Mouse (Mus musculus): Measurements from ENCODE around the gene Babam2. TPM values are rescaled to one million over a fixed set of nuclear protein-coding genes. Genes with fewer than 3 reads are reported as not detected.

Babam2 gene
- total RNA-seq, 2 experiments from 2014 or later: 34.1 to 35.9 TPM

GRCm38 (mm10) chr5:31709389-31709788, 11.9 kb downstream of the Babam2 start:
- peak in 1 of 2 experiments; percentile 11 for DNase-seq
- intact Hi-C loops (cut with DNase I): no loop called here

DNA sequence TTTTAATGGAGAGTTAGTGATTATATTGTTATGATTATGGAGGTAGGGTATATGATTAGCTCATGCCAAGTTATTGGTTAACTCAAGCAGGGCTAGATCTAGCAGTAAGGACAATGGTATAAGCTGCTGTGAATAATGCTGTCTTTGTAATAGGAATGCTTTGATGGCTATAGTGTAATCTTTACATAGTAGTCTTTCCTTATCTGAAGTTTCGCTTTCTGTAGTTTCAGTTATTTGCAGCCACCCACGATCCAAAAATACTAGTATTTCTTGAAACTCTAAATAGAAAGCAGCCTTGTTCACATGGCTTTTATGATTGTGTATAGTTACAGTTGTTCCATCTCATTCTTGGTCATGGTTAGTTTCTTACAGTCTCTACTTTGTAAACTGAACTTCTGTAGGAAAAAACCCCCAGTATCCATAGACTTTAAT, 15.8 kb downstream of the Babam2 start:
- intact Hi-C loops (cut with DNase I): no loop called here
- DNase-seq: no peak

- no peak for DNase-seq
- intact Hi-C loops (cut with DNase I): no loop called here
Measured at GRCm38 (mm10) chr5:31713841-31714264, 16.4 kb downstream of the Babam2 start.

GRCm38 (mm10) chr5:31715486-31716150, 18.1 kb downstream of the Babam2 start:
- DNase-seq: no peak
- intact Hi-C loops (cut with DNase I): no loop called here

DNA sequence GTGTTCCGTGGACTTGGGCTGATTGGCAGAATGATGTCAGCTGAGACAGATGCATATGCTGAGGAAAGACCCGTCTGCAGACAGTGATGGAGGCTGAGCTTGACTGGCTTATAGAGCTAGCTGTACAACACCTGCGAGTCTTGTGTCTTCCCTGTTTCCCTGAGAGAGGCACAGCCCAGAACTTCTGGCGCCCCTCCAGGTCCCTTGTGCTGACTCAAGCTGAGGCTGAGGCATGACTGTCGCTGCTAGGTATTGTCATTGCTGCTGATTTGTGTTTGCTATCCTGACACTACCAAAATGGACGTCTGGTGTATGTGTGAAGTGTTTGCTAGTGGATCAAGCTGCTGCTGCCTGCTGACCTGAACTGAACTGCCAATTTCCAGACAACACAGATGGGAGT, 27.0 kb downstream of the Babam2 start:
- intact Hi-C loops (cut with DNase I): no loop called here
- DNase-seq: peak in 1 of 2 experiments; percentile 11

DNA sequence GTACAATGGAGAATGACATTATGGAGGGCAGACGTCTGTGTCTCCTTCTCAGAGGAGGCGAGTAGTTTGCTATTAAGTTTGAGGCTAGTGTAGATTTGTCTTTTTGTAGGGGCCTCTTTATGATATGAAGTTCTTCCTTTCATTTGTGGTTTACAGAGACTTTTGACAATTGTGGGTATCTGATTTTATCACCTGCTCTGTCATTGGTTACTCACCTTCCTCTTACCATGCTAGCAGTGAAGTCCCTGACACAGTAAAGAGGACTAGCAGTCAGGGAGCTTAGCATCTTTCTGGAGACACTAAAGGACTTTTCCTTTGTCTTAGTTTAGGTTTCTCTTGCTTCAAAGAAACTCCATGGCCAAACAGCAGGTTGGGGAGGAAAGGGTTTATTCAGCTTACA, 28.4 kb downstream of the Babam2 start:
- no peak for DNase-seq
- intact Hi-C loops (cut with DNase I): no loop called here

GRCm38 (mm10) chr5:31727456-31727855, 30.0 kb downstream of the Babam2 start:
- no peak for DNase-seq
- intact Hi-C loops (cut with DNase I): no loop called here

DNA sequence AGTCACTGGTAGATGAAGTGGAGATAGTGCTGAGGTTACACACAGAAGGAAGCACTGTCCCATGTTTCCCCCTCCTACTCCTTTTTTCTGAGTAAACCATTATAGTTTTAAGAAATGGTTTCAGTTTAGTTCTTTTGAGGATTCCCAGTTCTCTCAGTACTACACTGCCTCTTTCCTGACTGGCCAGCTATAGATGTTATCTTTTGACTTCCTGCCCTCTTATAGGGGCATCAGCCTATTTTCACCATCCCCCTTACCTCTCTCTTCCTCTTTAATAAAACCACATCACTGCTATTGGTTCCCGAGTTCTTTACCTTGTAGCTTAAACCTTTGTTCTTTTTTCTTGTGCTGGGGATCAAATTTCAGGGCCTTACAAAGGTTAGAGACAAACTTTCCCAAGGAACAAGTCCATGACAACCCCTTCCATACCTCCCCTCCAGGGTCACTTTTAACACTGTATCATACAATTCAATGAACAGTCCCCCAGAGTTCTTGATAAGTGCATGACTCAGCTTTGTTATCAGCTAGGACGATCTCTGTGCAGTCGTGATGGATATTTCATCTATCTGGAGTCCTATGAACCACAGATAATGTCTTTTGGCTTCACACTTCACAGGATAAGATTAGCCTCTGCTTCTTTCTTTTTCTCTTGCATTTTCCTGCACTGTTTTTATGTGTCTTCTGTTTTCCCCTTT, 35.3 kb downstream of the Babam2 start:
- intact Hi-C loops (cut with DNase I): no loop called here
- DNase-seq: no peak

- DNase-seq: no peak
- intact Hi-C loops (cut with DNase I): no loop called here
Measured at GRCm38 (mm10) chr5:31741931-31742330, 44.4 kb downstream of the Babam2 start.

GRCm38 (mm10) chr5:31742521-31743031, 45.1 kb downstream of the Babam2 start:
- intact Hi-C loops (cut with DNase I): no loop called here
- no peak for DNase-seq

- no peak for DNase-seq
- intact Hi-C loops (cut with DNase I): no loop called here
Measured at GRCm38 (mm10) chr5:31749401-31749800, 51.9 kb downstream of the Babam2 start.

DNA sequence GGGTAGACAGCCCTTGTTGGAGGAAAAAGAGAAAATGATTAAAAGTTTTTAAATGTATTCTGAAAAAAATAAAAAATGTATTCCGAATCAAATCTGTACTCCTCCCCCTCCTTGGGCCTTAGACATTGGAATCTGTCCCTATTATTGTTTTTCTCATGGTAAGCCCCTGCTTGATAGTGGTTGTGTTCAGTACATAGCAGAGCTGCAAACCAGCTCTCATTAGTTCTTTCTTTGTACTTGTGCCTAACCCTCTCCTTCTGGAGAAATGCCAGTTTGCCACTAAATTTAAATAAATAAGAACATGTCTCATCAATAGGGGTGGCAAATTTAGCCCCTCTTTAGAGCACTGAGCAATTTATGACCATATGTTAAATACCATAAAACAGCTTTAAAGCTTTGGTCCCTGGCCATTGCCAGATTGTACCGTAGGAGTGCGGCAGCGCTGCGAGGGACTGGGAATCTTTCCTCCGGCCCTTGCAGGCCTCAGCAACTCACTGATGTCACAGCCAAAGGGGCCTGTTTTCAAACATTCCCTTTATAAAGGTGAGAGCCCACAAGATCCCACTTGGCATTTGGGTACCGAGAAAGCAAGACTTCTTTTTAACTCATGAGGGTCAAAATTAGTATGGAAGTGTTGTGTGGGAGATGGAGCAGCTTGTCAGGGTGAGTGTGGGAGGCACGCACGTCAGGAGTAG, 52.9 kb downstream of the Babam2 start:
- intact Hi-C loops (cut with DNase I): no loop called here
- no peak for DNase-seq

DNA sequence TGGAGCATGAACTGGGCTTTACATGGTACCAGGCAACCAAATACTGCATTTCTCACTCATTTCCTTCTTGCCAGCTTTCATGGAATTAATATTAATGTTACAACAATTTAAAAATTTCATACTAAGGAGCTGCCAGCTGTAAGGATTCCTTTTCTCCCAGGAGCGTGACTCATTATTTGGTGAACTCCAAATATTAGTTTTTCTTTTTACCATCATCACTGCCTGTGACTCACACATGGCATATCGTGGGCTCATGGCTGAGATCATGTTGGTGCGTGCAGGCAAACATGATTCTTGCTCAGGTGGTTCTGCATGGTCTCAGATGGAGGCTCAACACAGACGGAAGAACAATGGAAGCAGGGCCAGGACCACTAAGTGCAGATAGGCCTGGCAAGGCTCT, 53.5 kb downstream of the Babam2 start:
- intact Hi-C loops (cut with DNase I): no loop called here

DNA sequence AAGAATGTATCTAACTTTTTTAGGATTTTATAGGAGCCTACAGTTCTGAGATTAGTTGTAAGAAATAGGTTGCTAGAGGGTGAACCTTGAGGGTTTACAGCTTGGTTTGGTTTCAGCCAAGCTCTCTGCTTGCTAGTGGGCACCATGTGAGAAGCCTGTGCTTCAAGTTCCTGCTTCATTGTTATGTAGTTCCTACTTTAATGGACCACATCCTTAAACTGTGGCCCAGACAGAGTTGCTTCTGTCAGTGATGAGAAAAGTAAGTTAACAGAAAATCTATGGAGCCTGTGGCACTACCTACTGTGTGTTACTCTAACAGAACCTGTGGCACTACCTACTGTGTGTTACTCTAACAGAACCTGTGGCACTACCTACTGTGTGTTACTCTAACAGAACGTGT, 57.1 kb downstream of the Babam2 start:
- no peak for DNase-seq
- intact Hi-C loops (cut with DNase I): no loop called here

More for the DNA sequence above, 53.5 kb downstream of the Babam2 start:
- DNase-seq: no peak

DNA sequence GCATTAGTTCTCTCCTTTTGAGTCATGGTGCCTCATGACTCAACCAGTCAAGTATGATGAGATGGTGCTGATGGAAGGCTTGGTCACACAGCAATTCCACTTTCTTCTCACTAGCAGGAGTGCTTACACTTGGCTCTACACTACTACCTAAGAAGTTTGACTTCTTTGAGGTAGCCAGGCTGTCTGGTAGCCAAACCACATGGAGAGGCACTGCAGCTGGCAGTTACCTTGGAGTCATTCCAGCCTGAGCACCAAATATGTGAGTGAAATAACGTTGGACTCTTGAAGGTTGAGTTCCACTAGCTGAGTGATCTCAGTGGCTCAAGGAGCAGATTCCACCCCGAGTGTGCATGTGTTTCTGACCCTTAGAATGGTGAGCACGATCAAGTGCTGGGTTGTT, 57.8 kb downstream of the Babam2 start:
- DNase-seq: no peak

GRCm38 (mm10) chr5:31758310-31759091, 61.0 kb downstream of the Babam2 start:
- intact Hi-C loops (cut with DNase I): no loop called here
- no peak for DNase-seq

More for the DNA sequence above, 57.8 kb downstream of the Babam2 start:
- intact Hi-C loops (cut with DNase I): no loop called here

GRCm38 (mm10) chr5:31761836-31762235, 64.4 kb downstream of the Babam2 start:
- no peak for DNase-seq
- intact Hi-C loops (cut with DNase I): no loop called here

DNA sequence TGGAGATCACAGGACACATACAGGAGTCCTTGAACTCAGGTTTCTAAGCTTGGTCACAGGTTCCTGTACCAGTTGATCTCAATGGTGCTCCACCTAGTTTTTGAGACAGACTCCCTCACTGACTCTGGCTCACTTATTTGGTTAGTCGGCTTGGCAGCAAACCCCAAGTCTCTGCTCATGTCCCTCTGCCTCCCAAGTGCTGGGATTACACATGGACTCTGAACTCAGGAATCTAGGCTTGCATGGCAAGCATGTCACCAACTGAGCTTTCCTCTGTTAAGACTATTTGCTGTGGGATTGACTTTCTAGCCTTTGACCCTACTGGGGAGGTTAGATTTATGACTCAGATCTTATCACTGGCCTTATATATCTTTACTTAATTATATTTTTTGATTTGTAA, 65.3 kb downstream of the Babam2 start:
- DNase-seq: no peak
- intact Hi-C loops (cut with DNase I): no loop called here

GRCm38 (mm10) chr5:31765824-31766223, 68.3 kb downstream of the Babam2 start:
- no peak for DNase-seq
- intact Hi-C loops (cut with DNase I): no loop called here

GRCm38 (mm10) chr5:31766841-31767542, 69.5 kb downstream of the Babam2 start:
- intact Hi-C loops (cut with DNase I): no loop called here
- no peak for DNase-seq
